Mouse (Mus musculus): Measurements from ENCODE around the gene Rps6ka5. TPM values are rescaled to one million over a fixed set of nuclear protein-coding genes. Genes with fewer than 3 reads are reported as not detected.

Gene Rps6ka5
- polyA plus RNA-seq, 1 experiment: 2.0 TPM

DNA sequence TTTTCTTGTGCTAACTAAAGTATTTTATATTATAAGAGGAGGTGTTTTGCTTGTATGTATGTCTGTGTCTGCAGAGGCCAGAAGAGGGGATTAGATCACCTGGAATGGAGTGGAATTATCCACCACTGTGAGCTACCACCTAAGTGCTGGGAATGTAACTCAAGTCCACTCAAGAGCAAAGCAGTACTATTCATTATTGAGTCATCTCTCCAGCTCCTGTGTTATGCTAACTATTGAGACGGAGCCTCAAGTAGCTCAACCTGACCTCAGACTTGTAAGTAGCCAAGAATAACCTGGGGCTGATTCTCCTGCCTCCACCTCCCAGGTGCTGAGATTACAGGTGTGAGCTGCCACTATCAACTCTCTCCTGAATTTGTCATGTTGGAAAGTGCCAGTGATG lies 174.8 kb downstream of the Rps6ka5 start:
- no peaks in the 10 kb centered on the region for H3K4me1 ChIP-seq (ENCODE audit: control insufficient read depth, insufficient read depth, low read length)
- no peak for TF ChIP-seq CTCF (IDR thresholded peaks at IDR 0.05; ENCODE audit: insufficient read depth, low read length)
- TF ChIP-seq POLR2A (IDR thresholded peaks at IDR 0.05; ENCODE audit: borderline replicate concordance, extremely low read depth, low read depth, low read length): no peak
- no peak for DNase-seq
- WGBS: 91% methylated on average over 1 of the region's 1 CpGs
- no peak overlapping the region for H3K4me3 ChIP-seq (replicated peaks; ENCODE audit: extremely low read depth, low read depth, low read length)

DNA sequence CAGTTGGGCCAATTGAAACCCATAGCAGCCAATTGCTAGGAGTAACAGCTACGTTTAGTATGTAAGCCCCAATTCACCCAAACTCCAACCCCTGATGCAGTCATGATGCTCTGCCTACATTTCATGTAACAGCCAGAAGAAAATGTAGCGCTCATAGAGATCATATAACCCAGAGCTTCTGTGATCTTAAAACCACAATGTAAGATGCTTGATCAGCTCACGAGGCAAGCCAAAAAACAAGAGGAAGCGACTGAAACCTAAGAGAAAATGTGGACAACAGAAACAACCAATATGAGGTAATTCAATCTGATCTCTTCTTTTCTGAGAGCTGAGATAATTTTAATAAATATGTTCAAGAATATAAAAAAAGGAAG lies 182.6 kb downstream of the Rps6ka5 start:
- TF ChIP-seq POLR2A (IDR thresholded peaks at IDR 0.05; ENCODE audit: borderline replicate concordance, extremely low read depth, low read depth, low read length): no peak
- no peak for TF ChIP-seq CTCF (IDR thresholded peaks at IDR 0.05; ENCODE audit: insufficient read depth, low read length)
- H3K4me3 ChIP-seq (replicated peaks; ENCODE audit: extremely low read depth, low read depth, low read length): no peak overlapping the region

GRCm38 (mm10) chr12:100543437-100544193 lies 183.2 kb downstream of the Rps6ka5 start:
- DNase-seq: no peak
- 67% methylated on average over 6 of the region's 6 CpGs for WGBS
- Histone ChIP-seq H3K4me3 (replicated peaks; ENCODE audit: extremely low read depth, low read depth, low read length) (no peak overlapping the region), H3K4me1 (ENCODE audit: control insufficient read depth, insufficient read depth, low read length) (peaks cover 2% of the 10 kb centered on the region; the same call in 1 of the 2 replicates)
- TF ChIP-seq CTCF (IDR thresholded peaks at IDR 0.05; ENCODE audit: insufficient read depth, low read length) (no peak), POLR2A (IDR thresholded peaks at IDR 0.05; ENCODE audit: borderline replicate concordance, extremely low read depth, low read depth, low read length) (no peak)

More for the DNA sequence above, 182.6 kb downstream of the Rps6ka5 start:
- H3K4me1 ChIP-seq (ENCODE audit: control insufficient read depth, insufficient read depth, low read length): no peaks in the 10 kb centered on the region
- WGBS: 87% methylated on average over 4 of the region's 4 CpGs
- no peak for DNase-seq

- WGBS: 87% methylated on average over 6 of the region's 6 CpGs
- H3K4me1 ChIP-seq (ENCODE audit: control insufficient read depth, insufficient read depth, low read length): peaks cover 6% of the 10 kb centered on the region
- TF ChIP-seq CTCF (IDR thresholded peaks at IDR 0.05; ENCODE audit: insufficient read depth, low read length) (no peak), POLR2A (IDR thresholded peaks at IDR 0.05; ENCODE audit: borderline replicate concordance, extremely low read depth, low read depth, low read length) (no peak)
- H3K4me3 ChIP-seq (replicated peaks; ENCODE audit: extremely low read depth, low read depth, low read length): no peak overlapping the region
- no peak for DNase-seq
Observed at GRCm38 (mm10) chr12:100542494-100542893, 184.3 kb downstream of the Rps6ka5 start.

- WGBS: 26% methylated on average over 3 of the region's 3 CpGs
- Histone ChIP-seq H3K4me3 (replicated peaks; ENCODE audit: extremely low read depth, low read depth, low read length) (no peak overlapping the region), H3K4me1 (ENCODE audit: control insufficient read depth, insufficient read depth, low read length) (peaks cover 6% of the 10 kb centered on the region)
- TF ChIP-seq CTCF (IDR thresholded peaks at IDR 0.05; ENCODE audit: insufficient read depth, low read length) (no peak), POLR2A (IDR thresholded peaks at IDR 0.05; ENCODE audit: borderline replicate concordance, extremely low read depth, low read depth, low read length) (no peak)
- DNase-seq: no peak
Observed at GRCm38 (mm10) chr12:100542076-100542475, 184.7 kb downstream of the Rps6ka5 start.

GRCm38 (mm10) chr12:100539158-100539714 lies 187.5 kb downstream of the Rps6ka5 start:
- no peak for DNase-seq
- WGBS: 25% methylated on average over 9 of the region's 9 CpGs

DNA sequence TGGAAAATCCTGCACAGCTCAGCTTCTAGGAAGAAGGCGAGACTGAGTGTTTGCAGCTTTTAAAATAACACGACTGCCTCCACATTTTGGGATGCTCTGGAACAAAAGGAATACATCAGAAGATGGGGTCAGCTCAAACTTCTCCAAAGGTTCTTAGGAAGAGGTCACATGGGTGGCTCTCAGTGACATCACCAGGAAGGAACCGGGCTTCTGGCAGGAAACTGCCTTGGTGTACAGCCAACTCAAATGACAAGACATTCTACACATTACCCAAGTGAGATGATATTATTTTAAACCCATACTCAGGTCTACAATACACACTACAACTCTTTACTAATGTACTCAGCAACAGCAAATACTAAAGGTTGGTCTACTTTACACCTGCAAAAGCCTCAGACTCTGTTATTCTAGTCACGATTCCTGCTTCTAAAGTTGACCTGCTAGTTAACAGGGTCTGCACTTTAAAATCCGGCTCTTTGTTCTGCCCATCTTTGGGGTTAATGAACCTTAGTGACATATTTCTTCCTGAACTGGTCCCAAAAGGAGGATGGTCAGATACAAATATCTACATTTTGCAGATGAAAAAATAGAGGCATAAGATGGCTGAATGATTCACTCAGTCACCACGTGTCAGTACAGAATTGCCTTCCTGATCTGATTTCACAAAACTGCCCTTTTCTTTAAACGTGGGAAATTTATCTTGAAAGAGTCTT lies 188.2 kb downstream of the Rps6ka5 start:
- H3K4me3 ChIP-seq (replicated peaks; ENCODE audit: extremely low read depth, low read depth, low read length): no peak overlapping the region
- 29% methylated on average over 7 of the region's 7 CpGs for WGBS
- peaks cover 6% of the 10 kb centered on the region for H3K4me1 ChIP-seq (ENCODE audit: control insufficient read depth, insufficient read depth, low read length)
- TF ChIP-seq POLR2A (IDR thresholded peaks at IDR 0.05; ENCODE audit: borderline replicate concordance, extremely low read depth, low read depth, low read length): no peak
- no peak for TF ChIP-seq CTCF (IDR thresholded peaks at IDR 0.05; ENCODE audit: insufficient read depth, low read length)
- DNase-seq: no peak

More at GRCm38 (mm10) chr12:100539158-100539714, 187.5 kb downstream of the Rps6ka5 start:
- no peak overlapping the region for H3K4me3 ChIP-seq (replicated peaks; ENCODE audit: extremely low read depth, low read depth, low read length)
- peaks cover 6% of the 10 kb centered on the region for H3K4me1 ChIP-seq (ENCODE audit: control insufficient read depth, insufficient read depth, low read length)
- TF ChIP-seq CTCF (IDR thresholded peaks at IDR 0.05; ENCODE audit: insufficient read depth, low read length) (no peak), POLR2A (IDR thresholded peaks at IDR 0.05; ENCODE audit: borderline replicate concordance, extremely low read depth, low read depth, low read length) (no peak)

DNA sequence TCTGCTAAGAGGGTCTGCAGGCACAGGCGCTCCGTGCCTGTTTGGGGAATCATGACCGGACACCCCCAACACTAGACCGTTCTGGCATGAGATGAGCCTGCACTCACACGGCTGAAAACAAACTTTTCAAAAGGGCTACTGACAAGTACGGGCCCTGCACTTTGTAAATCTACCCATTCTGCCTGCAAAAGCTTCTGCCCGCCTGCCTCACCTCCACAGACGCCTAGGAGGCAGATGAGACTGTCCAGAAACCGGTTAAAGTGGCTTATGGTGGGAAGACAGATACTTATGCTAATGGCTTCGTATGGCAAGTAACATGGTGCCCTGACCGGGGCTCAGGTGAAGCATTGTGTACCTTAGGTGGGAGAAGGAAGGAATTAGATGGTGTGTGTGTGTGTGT lies 189.7 kb downstream of the Rps6ka5 start:
- H3K4me3 ChIP-seq (replicated peaks; ENCODE audit: extremely low read depth, low read depth, low read length): no peak overlapping the region
- DNase-seq: no peak
- WGBS: 77% methylated on average over 11 of the region's 11 CpGs
- H3K4me1 ChIP-seq (ENCODE audit: control insufficient read depth, insufficient read depth, low read length): peaks cover 6% of the 10 kb centered on the region
- no peak for TF ChIP-seq POLR2A (IDR thresholded peaks at IDR 0.05; ENCODE audit: borderline replicate concordance, extremely low read depth, low read depth, low read length)

DNA sequence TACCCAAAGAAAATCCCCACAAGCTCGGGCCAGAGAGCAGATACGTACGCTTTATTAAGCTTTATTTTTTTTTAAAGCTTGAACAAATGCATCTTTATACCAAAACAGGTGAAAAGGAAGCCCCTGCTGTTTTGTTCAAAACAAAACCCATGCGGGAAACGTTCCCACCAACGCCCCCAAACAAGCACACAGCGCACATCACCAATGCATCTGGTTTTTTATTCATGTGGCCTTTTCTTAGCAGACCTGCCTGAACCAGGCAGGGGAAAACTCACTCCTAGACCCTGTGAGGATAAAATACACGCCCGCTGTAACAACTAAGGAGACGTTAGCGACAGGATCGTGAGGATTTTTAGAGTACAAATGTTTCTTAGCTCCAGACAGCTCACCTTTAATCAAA lies 191.8 kb downstream of the Rps6ka5 start:
- no peak for DNase-seq
- 95% methylated on average over 12 of the region's 12 CpGs for WGBS
- Histone ChIP-seq H3K4me1 (ENCODE audit: control insufficient read depth, insufficient read depth, low read length) (peaks cover 6% of the 10 kb centered on the region), H3K4me3 (replicated peaks; ENCODE audit: extremely low read depth, low read depth, low read length) (no peak overlapping the region)
- TF ChIP-seq POLR2A (IDR thresholded peaks at IDR 0.05; ENCODE audit: borderline replicate concordance, extremely low read depth, low read depth, low read length): no peak
- TF ChIP-seq CTCF (IDR thresholded peaks at IDR 0.05; ENCODE audit: insufficient read depth, low read length): no peak
